Mouse (Mus musculus) thymus, adult 2 months (tissue): ENCODE measurements at regions not wholly inside any gene's neighbourhood (a gene's known extent, or its start where the extent isn't known, plus 50 kb on each side); places are given as distances from the start of the nearest gene placed in this dataset.

Experiments
- DNase-seq: peaks from one replicate; pipeline ENCODE4 v3.0.0; 2021
- H3K27ac ChIP-seq: fragments of 200-500 bp; 2 replicates; pipeline ENCODE4 v1.5.1; 2012; ENCODE audit warnings: low read length, control low read depth; ENCODE audit not compliant: control insufficient read depth, insufficient read depth
- H3K27me3 ChIP-seq: fragments of 200-500 bp; 2 replicates; pipeline ENCODE4 v1.6.1; 2012; ENCODE audit warnings: mild to moderate bottlenecking, low read length, moderate library complexity, mixed read lengths; ENCODE audit not compliant: control insufficient read depth, insufficient read depth
- H3K36me3 ChIP-seq: fragments of 200-500 bp; 2 replicates; pipeline ENCODE4 v1.6.1; 2012; ENCODE audit warnings: mild to moderate bottlenecking, low read length, moderate library complexity; ENCODE audit not compliant: control insufficient read depth, insufficient read depth
- H3K4me1 ChIP-seq: fragments of 200-500 bp; replicated peaks from 2 replicates; pipeline ENCODE4 v1.6.1; 2012; ENCODE audit warnings: low read length; ENCODE audit not compliant: control insufficient read depth, insufficient read depth
- H3K4me3 ChIP-seq: fragments of 200-500 bp; 2 replicates; pipeline ENCODE4 v1.5.1; 2012; ENCODE audit warnings: mild to moderate bottlenecking, low read length, control low read depth, moderate library complexity; ENCODE audit not compliant: control insufficient read depth, insufficient read depth
- CTCF ChIP-seq: fragments of 200-500 bp; IDR thresholded peaks from 2 replicates; pipeline ENCODE4 v1.5.1; 2012; ENCODE audit warnings: mild to moderate bottlenecking, control low read depth, low read length, moderate library complexity, borderline replicate concordance; ENCODE audit not compliant: control insufficient read depth, poor library complexity, insufficient read depth; ENCODE audit errors: extremely low read depth
- POLR2A ChIP-seq: fragments of 200-500 bp; IDR thresholded peaks from 2 replicates; pipeline ENCODE4 v1.6.1; 2012; ENCODE audit warnings: mild to moderate bottlenecking, low read length, control low read depth, moderate library complexity; ENCODE audit not compliant: control insufficient read depth, poor library complexity, insufficient read depth; ENCODE audit errors: extremely low read depth
- WGBS: fragments of 180-500 bp; shearing (Covaris S2); methylation state at CpG from one replicate; pipeline ENCODE4 v1.1.7; 2018; 5-methylcytosine and 5-hydroxymethylcytosine counted together

DNA sequence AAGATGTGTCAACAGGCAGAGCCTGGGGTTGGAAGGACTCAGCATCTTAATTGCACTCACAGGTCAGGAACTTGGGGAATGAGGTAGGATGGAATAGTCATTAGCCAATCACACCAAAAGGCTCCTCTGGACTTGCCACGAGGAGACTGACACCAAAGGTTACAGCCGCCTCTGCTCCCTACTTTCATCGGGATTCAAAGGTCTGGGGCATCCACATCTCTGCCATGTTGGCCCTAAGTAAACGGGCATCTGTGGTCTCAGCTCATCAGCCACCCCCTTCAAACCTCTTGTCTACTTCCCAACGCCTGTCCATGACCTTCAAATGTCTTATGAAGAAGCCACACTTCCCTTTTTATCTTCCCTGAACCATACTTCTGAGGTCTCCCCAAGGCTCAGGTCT, 78.1 kb upstream of the Gm26657 start:
- TF ChIP-seq CTCF = no peak
- no peak for TF ChIP-seq POLR2A
- Histone ChIP-seq H3K4me3 (no peak overlapping the region), H3K36me3 (no peaks in the 10 kb centered on the region), H3K4me1 (no peaks in the 10 kb centered on the region), H3K27me3 (no peaks in the 10 kb centered on the region), H3K27ac (no peak overlapping the region)
- no peak for DNase-seq
- WGBS = 66% methylated on average over 5 of the region's 5 CpGs

DNA sequence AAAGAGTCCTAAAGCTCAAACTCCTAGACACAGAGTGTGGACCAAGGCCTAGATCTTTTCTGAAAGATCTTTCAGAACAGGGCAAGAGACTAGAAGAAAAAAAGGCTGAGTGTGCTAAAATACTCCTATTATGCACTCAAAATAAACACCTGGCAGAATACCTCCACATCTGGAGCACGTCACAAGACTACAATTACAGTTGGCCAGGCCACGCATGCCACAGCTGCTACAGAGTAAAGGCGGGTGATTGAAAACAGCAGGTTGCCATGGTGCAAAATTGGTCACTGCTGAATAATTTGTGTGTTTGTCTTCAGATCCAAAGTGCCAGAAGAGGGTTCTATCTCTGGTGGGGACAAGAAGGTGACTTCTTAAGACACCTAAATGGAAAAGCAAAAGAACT, 82.8 kb upstream of the Gm26657 start:
- 97% methylated on average over 3 of the region's 3 CpGs for WGBS
- no peak for TF ChIP-seq CTCF
- TF ChIP-seq POLR2A = no peak
- no peaks in the 10 kb centered on the region for H3K27me3 ChIP-seq
- no peak for DNase-seq
- H3K36me3 ChIP-seq = no peaks in the 10 kb centered on the region
- H3K27ac ChIP-seq = no peak overlapping the region
- H3K4me3 ChIP-seq = no peak overlapping the region
- H3K4me1 ChIP-seq = no peaks in the 10 kb centered on the region

DNA sequence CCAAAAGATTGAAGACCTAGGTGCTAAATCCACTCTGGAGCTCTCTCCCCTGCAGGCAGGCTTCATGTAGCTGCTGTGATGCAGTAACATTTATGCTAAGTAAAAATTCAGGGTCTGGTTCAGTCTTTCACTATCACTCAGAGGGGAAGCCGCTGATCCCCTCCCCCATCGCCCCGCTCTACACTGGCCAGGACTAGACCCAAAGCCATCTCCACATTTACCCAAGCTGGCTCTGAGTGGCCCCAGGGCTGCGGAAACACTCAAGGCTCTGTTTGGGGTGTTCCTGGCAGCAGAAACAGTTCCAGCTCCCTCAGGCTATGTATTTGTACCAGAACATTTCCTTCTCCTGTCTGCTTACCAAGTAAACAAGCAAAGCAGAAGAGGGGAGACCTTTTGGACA, 85.5 kb upstream of the Gm26657 start:
- WGBS = 84% methylated on average over 4 of the region's 4 CpGs
- H3K36me3 ChIP-seq = no peaks in the 10 kb centered on the region
- no peaks in the 10 kb centered on the region for H3K27me3 ChIP-seq
- TF ChIP-seq POLR2A = no peak
- no peak for TF ChIP-seq CTCF
- no peak overlapping the region for H3K4me3 ChIP-seq
- H3K4me1 ChIP-seq = no peaks in the 10 kb centered on the region
- H3K27ac ChIP-seq = no peak overlapping the region
- DNase-seq = no peak

DNA sequence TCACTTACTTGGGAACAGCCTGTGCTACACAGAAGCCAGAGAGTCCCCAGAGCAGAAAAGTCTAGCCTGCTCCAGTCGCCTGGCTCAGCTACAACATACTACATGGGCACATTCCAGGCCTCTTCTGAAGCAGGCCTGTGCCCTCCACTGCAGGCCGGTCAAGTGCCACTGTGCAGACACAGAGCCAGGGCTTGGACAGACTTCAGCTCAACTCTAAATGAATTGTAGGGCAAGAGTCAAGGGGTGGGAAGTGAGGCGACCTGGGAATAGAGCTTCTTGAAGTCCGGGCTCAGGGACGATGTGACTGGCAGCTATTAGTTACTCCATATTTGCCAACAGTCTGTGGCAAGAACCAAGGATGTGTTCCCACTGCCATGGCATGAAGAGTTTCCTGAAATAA, 87.1 kb upstream of the Gm26657 start:
- no peak for TF ChIP-seq POLR2A
- no peak for TF ChIP-seq CTCF
- Histone ChIP-seq H3K36me3 (no peaks in the 10 kb centered on the region), H3K27ac (no peak overlapping the region), H3K27me3 (no peaks in the 10 kb centered on the region), H3K4me1 (no peaks in the 10 kb centered on the region), H3K4me3 (no peak overlapping the region)
- 95% methylated on average over 5 of the region's 5 CpGs for WGBS
- no peak for DNase-seq

DNA sequence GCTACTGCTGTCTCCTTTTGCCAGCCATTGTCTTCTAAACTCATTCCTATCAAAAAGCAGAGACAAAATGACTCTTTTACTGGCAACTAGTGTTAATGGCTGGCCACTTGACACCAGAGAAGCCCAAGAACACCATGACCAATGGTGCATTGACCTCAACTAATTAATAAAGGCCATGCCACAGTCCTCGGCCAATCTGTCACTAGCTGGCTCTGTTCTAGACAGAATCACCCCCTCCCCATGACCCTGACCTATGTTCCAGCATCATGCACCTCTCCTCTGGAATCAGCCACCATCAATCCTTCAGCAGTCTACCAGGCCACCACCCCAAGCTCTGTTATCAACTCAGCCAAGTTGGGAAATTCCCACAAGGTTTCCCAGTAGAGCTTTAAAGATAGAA, 90.1 kb upstream of the Gm26657 start:
- no peaks in the 10 kb centered on the region for H3K36me3 ChIP-seq
- no peak overlapping the region for H3K4me3 ChIP-seq
- WGBS = 91% methylated on average over 1 of the region's 1 CpGs
- H3K4me1 ChIP-seq = no peaks in the 10 kb centered on the region
- TF ChIP-seq CTCF (no peak), POLR2A (no peak)
- H3K27ac ChIP-seq = no peak overlapping the region
- DNase-seq = no peak
- no peaks in the 10 kb centered on the region for H3K27me3 ChIP-seq

DNA sequence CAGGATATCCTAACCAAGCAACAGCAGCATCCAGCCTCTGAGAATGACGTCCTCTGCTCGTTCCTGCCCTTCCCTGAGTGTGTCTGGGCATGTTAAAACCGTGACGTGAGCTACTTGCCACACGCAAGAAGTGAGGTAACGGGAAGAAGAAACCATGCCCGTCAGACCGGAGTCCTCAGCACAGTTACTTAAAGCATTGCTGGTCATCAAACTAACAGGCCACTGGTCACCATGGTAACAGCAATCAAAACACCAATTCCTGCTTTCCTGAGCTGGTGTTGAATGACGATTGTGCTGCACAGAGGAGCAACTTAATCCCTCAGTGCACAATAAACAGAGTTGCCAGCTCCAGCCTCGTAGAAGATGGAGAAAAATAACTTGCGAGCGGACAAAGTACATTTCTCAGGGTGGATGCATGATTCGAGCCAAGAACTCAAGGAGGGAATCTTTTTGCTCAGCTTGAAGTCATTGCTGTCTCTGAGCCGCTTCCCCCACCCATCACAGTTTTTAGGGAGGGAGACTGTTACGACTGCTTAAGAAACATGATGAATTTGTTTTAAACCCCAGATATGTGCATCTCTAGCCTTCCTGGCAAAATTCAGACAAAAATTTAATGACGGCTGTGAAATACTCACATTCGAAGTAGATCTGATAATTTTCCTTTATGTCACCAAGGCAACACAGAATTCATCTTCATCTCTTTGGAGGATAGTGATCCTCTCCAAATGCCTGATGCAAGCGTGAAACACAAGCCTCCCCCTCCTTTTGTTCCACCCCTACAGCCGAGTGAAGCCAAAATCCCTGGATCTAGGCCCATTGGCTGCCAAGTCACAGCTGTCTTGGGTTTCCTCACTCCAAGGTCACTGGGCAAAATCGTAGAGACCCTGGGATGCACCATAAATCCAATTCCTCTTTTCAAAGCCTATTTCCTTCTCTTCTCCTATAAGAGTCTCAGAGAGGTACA, 95.6 kb upstream of the Gm26657 start:
- Histone ChIP-seq H3K4me1 (no peaks in the 10 kb centered on the region), H3K4me3 (no peak overlapping the region), H3K27me3 (no peaks in the 10 kb centered on the region), H3K36me3 (no peaks in the 10 kb centered on the region), H3K27ac (no peak overlapping the region)
- TF ChIP-seq POLR2A (no peak), CTCF (no peak)
- DNase-seq = no peak
- WGBS = 88% methylated on average over 20 of the region's 20 CpGs
